Mouse (Mus musculus): Measurements from ENCODE around the gene Fndc7.
A peak's percentile ranks its signal among the peaks of the same experiment; 100 is the strongest.
"Not testable (repeated sequence)": the region's sequence is repeated elsewhere in the genome, so short reads cannot be mapped to it uniquely, and the experiment has no call there.

Gene Fndc7

DNA sequence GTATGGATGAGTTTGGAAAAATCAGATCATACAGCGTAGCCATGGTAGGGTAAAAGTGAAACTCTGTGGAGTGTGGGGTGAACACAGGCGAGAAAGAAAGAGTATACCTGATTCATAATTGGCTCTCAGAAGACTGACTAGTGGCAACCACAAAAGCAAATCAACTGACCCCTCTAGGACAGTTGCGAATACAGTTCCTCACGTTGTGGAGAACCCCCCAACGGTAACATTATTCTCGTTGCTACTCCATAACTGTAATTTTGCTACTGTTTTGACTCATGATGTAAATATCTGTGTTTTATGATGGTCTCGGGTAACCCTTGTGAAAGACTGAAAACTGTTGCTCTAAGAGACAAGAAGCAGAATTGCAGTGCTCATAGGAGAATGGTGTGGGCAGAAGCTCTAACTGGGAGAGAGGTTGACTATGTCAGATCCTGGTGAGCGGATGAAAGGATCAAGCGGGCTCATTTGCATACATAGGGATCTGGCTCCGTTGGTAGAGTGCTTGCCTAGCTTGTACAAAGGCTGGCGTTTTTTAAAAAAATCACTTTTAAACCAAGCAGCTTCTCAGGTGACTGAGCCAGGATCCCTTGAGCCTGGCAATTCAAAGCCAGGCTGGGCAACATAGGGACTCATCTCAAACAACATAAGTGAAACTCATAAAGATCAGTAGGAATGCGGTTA lies 2.7 kb downstream of the Fndc7 start:
- no peak for DNase-seq

DNA sequence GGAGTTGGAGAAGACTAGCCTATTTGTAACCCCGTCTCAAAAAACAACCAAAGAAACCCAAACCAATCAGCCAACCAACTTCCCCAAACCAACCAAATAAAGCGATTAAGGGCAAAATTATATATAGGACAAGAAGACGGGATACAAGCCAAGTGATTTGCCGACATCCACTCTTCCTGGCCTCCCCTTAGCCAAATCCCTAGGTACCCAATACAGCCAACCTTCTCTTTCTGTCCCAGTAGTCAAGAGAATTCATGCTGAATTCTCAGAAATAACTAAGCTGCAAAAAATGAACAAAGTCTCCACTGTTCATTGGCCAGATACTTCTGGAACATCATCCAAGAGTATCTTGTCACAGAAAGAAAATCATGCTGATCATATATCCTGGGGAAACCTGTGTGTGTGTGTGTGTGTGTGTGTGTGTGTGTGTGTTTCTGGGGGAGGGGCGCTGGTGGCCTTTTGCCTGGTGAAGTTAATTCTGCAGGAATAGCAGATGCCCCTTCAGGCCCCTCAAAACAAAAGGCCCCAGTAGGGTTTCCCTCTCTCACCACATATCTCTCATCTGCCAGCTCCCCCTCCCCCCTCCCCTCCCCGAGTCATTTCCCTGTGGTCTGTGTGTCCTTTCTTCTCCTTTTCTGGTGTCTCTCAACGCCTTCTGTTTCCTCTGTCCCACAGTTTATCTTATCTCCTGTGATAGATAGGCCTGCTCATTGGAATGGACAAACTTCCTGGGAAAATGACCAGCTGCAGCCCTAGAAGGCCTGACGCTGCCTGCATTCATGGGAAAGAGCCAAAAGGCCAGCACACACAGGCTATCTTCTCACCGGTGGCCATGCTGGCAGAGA lies 3.9 kb downstream of the Fndc7 start:
- DNase-seq, result no peak

DNA sequence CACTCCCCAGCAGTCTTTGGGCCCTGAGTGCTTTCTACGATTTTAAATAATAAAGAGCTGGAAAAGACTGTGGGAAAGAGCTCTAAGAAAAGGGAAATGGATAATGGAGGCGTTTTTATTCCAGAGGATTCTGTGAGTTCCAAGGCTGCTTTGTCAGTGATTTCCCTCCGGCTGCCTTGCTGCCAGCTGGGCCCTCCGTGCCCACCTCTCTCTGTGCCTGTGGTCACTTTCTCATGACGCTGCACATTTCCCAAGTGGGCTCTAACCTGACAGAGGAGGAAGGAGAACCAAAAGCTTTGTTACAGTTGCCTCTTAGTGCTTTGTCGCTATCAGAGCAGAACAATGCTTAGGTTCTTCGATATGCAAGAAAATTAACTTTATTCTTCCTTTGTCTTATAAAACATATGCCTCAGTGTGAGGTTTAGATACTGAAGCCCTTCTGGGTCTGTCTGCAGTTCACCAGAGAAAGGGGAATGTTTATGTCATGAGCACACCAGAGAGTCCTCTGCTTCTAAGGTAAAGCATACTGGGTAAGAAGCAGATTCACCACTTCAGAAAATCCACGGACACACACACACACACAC lies 5.0 kb downstream of the Fndc7 start:
- no peak for DNase-seq

DNA sequence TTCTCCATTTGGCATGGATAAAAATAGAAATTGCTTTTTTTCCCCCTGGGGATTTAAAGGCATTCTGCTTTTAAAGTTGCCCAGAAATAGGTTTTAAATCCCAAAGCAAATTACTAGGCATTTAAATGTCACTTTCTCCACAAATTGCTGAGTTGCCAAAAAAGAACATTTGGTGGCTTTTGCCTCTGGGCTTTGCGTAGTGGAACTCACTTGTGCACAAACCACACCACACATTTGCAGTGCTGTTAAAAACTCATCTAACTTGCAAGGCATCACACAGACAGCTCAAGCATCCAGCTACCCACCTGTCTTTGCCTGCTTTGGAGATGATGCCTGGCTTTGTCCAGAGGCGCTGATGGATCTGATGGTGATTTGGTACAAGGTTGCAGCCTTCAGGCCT lies 6.7 kb downstream of the Fndc7 start:
- DNase-seq, result no peak

DNA sequence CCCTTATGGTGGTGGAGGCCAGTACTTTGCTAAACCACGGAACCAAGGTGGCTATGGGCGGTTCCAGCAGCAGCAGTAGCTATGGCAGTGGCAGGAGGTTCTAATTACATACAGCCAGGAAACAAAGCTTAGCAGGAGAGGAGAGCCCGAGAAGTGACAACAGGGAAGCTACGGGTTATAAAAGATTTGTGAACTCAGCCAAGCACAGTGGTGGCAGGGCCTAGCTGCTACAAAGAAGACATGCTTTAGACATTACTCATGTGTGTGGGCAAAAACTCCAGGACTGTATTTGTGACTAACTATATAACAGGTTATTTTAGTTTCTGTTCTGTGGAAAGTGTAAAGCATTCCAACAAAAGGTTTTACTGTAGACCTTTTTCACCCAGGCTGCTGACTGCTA lies 7.9 kb downstream of the Fndc7 start:
- not testable (repeated sequence) for DNase-seq

DNA sequence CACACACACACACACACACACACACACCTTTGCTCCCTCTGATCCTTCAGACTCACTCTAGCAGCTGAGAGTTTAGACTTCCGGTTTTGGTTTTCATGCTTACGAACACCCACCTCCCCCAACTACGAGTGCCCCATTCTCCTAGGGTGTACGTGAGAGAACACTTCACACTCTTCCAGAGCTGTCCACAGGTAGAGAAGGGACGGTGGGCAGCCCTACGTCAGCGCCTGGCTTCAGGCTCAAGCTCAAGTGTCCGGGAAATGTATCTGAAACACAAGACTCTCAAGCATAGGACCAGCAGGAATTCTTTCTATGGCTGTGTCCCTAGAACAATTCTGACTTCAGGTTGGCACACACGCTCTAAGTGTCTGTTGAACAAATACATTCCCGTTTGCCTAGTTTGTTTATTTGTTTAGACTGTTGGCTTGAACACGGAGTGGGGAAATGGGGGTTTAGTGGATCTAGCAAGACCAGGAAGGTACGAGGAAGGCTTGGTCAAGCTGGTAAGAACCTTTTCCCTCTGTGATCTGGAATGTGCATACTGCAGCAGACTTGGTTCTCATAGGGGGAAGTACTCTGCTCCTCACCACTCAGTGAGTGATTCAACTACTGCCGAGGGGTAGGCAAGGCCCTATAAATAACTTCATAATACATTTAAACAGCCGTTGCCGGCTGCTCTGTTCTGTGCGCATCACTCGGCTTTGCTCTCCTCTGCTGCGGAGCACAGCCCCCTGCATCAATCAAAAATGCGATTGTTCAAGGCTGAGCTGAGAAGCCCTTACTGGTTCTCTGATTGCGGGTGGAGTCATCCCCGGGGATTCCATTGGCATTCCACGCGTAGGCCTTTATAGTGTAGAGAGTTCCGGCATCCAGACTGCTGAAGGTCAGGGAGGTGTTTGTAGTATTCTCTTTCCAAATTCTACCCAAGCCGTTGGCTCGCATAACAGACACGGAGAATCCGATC lies 9.0 kb downstream of the Fndc7 start:
- peak in 1 of 2 experiments; percentile 64 for DNase-seq

DNA sequence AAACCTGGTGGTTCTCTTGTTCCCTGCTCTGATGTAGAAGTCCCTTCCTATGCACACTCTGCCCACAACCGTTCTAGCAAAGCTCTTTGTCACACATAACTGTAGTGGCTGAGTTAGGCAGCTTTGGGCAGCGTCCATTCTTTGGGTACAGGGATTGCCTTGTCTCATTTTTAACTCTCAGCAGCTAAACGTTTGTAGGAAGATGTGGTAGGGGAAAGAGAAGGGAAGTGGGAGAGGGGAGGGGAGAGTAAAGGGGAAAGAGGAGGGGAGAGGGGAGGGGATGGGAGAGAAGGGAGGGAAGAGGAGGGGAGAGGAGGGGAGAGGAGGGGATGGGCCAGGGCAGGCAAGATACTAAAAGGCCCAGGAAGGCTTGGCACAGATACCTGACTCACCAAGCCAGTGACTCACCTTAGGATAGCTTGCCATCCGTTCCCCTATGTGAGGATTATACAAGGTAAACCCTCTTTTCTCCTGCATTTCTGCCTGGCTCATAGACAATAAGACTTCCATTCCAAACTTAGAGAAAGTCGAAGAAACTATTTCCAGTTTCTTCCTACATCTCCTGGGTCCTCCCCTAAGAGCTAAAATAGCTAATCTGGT lies 9.9 kb downstream of the Fndc7 start:
- no peak for DNase-seq

DNA sequence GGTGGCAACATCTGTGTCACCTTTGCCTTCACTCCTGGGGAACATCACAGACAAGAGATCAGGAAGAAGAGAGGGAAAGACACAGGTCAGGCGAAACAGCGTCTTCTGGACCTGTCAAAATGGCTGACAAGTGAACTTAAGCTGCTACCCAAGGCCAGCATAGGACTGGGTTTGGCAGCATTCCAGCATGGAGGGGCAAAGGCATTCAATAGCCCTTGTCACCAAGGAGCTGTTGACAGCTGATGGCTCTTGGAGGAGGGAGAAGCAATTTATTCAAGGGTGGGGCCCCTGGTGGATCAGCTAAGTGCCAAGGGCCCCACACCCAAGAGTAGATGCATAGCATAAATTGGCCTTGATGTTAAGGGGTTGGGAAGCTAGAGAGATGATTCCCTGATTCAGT lies 10.7 kb downstream of the Fndc7 start:
- no peak for DNase-seq

DNA sequence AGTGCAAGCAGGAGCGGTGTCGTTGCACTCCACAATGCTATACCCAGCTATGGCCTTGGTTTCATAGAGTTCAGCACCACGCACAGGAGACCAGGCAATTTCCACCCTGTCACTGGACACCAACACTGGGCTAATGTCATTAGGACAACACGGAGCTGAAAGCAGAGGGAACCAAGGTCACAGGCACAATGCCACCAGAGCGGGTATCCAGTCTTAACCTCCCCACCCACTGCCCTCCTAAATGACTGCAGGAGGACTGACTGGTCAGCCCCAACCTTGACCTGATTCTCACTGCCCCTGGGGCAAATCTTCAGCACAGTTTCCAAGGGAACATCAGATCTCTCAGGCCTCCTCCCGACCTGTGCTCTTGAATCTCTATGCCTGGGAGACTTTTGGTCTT lies 19.2 kb downstream of the Fndc7 start:
- DNase-seq, result no peak

DNA sequence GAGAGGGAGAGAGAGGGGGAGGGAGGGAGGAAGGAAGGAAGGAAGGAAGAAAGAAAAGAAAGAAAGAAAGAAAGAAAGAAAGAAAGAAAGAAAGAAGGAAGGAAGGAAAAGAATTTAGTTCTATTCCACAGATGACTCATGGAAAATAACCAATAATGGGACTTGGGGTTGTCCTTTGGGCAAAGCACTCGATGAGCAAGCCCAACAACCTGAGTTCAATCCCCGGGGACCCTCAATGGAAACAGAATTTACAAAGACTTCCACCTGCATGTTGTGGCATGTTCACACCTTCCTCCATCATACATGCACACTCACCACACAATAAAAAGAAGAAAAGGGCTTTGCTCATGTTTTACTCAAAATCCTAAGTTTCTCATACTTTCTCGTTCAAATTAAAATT lies 22.4 kb downstream of the Fndc7 start:
- DNase-seq, result no peak

DNA sequence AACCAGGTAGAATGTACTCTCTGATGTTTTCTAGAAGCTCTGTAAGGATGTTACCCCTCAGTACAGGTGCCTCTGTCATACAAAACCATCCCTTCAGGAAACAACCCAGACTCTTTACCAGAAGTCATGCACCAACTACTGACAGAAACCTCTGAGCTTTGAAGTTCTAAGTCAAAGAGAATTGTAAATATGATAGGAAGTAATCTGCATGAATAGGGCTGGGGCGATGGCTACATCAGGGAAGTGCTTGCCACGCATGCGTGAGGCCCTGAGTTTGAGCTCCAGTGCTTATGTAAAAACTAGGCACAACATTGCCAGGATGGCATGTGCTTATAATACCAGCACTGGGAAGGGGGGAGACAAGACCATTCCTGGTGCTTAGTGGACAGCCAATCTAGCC lies 24.1 kb downstream of the Fndc7 start:
- peak; percentile 47 to 61 for DNase-seq

DNA sequence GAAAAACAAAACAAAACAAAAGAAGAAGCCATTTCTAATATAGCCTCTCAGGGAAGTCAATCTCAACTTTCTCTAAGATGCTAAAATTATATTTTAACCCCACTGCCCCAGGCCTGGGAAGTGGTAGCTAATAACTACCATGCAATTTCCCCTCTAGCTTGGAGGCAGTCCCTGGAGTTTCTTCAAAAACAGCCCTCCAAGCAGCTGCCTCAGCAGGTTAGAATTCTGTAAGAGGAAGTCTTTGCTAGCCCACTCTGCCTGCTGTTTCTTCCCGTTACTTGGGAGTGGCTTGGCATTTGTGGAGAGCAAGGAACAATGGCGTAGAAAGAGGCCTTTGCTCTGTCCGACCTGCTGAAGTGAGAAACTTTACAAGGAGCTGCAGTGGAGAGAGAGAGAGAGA lies 24.7 kb downstream of the Fndc7 start:
- no peak for DNase-seq

DNA sequence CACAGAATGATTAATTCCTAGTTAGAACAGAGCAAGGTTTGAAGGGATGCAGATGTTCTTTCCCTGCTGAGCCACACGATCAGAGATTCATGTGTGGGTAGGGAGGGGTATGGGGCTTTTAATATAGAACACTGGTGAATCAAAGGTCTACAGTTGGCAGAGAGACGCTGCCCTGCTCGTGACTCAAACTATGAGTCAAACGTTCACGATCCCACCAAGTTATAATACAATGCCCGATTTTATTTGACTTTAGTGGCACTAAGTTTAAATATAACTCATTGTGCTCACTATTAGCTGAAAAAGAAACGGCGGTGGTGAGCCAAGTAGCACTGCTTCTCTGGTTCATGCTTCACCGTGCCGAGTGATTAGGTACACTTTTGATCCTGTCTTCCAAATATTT lies 26.7 kb downstream of the Fndc7 start:
- DNase-seq, result no peak

DNA sequence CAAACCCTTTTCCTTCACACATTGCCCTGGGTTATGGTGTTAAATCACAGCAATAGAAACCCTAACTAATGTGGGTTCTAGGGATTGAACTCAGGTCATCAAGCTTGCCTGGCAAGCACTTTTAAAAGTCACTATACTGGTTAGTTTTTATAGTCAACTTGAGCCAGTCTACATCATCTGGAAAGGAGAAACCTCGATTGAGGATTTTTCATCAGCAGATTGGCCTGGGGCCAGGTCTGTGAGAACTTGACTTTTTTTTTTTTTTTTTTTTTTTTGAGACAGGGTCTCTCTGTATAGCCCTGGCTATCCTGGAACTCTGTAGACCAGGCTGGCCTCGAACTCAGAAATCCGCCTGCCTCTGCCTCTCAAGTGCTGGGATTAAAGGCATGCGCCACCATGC lies 27.5 kb downstream of the Fndc7 start:
- DNase-seq, result not testable (repeated sequence)

DNA sequence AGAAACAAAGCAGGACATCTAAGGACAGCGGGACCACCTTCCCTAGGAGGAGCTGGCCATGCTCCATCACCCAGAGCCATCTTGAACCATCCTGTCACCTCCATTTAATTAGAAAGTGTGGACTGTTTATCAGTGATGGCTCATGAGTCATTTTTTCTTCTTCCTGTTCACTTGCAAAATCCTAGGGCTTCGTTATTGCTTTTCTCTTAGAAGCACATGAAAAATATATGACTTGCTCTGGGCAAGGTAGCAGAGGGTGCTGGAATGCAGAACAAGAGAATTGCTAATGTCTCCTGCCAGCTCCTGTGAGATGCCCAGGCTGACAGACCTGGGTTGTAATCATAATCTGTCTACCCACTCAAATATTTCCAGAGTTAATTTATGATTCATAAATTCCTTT lies 29.0 kb downstream of the Fndc7 start:
- DNase-seq, result no peak

DNA sequence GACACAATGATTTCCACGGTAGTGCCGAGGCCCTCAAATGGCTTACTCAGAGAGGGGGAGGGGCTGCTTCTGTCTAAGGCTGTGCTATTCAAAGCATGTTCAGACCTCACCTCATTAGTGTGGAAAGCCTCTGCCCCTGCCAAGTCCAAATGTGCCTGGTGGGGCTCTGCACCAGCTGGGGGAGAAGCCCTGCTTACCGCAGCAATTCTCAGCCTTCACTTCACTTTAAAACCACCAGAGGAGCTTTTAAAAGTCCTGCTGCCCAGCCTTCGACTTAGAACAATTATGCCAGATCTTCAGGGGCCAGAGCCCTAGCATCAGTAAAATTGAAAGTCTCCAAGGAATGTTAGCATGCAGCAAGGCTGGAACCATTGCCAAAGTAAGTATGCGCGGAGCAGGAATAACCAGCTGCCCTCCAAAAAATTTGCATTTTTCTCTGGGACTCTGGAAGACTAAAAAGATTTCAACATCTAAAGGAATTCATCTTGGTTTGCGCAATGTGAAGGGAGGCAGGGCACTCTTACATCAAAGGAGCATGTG lies 31.5 kb downstream of the Fndc7 start:
- no peak for DNase-seq

DNA sequence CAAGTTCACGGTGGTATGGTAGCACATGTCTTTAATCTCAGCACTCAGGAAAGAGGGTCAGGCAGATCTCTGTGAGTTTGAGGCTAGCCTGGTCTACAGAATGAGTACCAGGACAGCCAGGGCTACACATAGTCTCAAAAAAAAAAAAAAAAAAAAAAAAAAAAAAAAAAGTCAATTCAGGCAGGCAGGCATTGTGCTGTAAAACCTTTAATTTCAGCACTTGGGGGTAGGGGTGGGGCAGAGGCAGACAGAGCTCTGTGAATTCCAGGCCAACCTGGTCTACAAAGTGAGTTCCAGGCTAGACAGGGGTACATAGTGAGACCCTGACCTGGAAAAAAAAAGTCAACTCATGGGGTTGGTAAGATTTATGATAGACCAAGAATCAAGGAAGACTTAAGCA lies 32.1 kb downstream of the Fndc7 start:
- no peak for DNase-seq

DNA sequence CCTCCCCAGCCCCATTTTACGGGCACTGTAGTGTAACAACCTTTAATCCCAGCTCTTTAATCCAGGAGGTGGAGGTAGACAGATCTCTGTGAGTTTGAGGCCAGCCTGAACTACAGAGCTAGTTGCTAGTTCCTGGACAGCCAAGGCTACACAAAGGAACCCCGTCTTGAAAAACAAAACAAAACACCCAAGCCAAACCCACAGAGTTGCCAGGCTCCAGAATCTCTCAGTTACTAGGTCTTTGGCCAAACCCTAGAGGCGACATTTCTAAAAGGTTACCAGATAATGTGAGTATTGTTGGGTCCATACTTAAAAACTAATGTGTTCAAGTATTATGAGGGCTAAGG lies 32.7 kb downstream of the Fndc7 start:
- DNase-seq, result no peak

DNA sequence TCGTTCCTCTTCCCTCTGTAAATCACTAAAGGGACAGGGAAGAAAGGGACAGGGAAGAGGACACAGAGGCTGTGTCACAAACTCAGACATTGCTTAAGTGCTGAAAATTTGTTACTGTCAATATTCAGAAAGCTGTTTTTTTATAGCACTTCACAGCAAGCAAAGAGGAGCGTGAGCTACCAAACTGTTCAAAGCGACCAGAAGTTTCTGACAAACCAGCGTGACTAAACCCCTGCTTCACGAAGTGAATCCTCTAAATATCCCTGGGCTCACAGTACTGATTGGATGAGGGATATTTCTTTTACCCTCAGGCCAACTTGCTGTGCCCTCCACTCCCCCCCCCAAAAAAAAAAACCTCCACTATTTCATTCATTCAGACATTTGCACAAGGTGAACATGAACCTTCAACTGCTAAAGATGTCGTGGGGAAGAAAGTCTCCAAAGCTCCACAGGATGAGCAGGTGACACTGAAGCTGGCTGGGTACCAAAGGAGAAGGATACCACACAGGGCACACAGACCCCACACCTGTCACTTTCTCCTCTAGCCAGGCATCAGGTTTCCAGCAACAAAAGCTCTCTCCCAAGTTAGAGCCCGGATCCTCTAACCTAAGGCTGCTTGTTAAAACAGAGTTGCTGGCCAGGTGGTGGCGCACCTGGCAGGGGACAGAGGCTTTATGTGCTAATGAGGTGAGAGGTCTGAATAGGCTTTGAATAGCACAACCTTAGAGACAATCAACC lies 33.3 kb downstream of the Fndc7 start:
- peak in 1 of 2 experiments; percentile 45 for DNase-seq

DNA sequence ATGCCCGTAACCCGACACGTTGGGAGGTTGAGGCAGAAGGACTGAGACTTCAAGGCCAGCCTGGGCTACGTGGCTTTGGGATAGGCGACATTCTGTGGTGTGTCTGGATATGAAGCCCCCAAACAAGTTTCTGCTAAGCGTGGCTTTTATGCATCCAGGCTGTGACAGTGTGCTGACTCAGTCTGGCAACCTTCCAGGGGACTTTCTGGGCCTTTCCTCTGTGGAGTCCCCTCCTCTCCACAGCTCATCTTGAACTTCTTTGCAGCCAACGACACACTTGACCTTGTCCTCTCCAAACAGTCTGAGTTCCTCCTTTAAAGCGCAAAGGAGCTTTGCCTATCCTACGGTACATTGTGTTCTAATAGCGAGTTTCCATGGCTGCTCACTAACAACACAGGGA lies 33.9 kb downstream of the Fndc7 start:
- DNase-seq, result no peak

DNA sequence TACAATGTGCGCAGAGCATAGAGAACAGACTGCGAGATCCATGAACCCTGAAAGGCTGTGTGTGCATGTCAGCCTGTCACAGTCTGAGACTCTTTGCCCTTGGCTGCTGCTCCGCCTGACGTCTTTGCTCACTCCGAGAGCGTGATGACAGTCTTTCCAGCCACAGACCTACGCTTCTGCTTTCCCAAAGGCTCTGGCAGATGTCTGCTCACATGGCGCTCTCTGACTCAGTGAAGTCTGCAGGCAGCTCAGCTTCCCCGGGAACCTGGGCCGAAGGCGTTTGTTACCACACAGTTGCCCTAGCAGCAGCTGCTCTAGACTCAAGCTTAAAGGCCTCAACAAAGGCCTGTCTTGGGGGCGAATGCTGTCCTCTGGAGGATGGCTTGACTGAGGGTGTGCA lies 34.4 kb downstream of the Fndc7 start:
- no peak for DNase-seq

DNA sequence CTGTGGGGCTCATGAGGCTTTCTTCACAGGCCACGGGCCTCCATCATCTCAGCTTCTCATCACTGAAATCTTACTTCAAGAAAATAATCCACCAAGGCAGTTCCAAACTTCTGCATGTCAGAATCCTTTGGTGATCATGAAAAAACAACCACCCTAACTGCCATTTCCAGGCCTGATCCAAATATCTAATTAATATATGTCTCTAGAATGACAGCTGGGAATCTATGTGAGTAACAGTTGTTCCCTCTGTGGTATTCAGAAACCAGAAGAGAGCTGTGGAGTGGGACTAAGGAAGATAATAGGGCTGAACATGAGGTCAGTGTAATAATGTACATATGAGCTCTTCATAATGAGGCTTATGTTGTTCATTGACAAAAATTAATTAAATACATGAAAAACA lies 36.5 kb downstream of the Fndc7 start:
- no peak for DNase-seq

Data from thymus, adult 18-20 months (tissue).